In the genomic region with DNA sequence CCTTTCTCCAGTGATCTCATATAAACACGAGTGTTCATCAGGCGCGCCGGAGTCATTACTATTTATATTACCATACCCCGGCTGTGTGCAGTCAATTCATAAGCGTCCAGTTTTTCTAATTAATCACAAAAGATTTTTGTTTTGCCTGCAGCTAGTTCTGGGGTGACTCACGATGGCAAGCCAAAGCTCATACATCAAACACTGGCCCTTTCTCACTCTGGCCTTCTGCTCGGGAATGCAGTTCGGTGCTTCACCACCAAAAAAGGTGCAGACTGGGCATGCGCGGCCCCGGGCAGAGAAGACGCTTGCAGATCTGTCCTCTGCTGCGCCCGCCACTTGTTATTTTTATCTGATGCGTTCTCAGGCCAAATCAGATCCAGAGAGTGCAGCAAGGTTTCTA, we compare ENCODE assay signal across 8 mouse cellular contexts.
DNase-seq lines count a peak whose midpoint lies in the region; ATAC-seq and TF ChIP-seq lines count a peak whose summit lies in the region.

No protein-coding gene starts in this region.

- H3K9me3 ChIP-seq in heart, embryonic 13.5 days, result no peaks in the 10 kb centered on the region
- no peaks in the 10 kb centered on the region for H3K9me3 ChIP-seq in limb, embryonic 15.5 days

- H3K4me1 ChIP-seq in heart, embryonic 13.5 days, result peaks cover 18% of the 10 kb centered on the region
- no peaks in the 10 kb centered on the region for H3K4me1 ChIP-seq in limb, embryonic 15.5 days

- H3K9ac ChIP-seq in heart, embryonic 13.5 days, result peak overlapping the region; percentile 58; the same call in 1 of the 2 replicates
- H3K9ac ChIP-seq in limb, embryonic 15.5 days, result no peak overlapping the region

- ATAC-seq in heart, embryonic 13.5 days (ENCODE audit: extremely low read depth, insufficient number of reproducible peaks, low FRiP score, low TSS enrichment), result no peak
- ATAC-seq in limb, embryonic 15.5 days (ENCODE audit: insufficient number of reproducible peaks, low FRiP score, low TSS enrichment, low read depth), result no peak

- no peaks in the 10 kb centered on the region for H3K27me3 ChIP-seq in heart, embryonic 13.5 days (replicated peaks)
- H3K27me3 ChIP-seq in limb, embryonic 15.5 days, result peaks cover 11% of the 10 kb centered on the region

- H3K4me2 ChIP-seq in heart, embryonic 13.5 days, result peak overlapping the region; percentile 63
- 0 out of 2 replicates have a peak overlapping the region, but pooled peaks have one; percentile 12 for H3K4me2 ChIP-seq in limb, embryonic 15.5 days

- no peaks in the 10 kb centered on the region for H3K36me3 ChIP-seq in heart, embryonic 13.5 days
- H3K36me3 ChIP-seq in limb, embryonic 15.5 days, result no peaks in the 10 kb centered on the region

- intact Hi-C loops in gastrocnemius, adult 2 months (cut with DNase I), result no loop called here

- no peak overlapping the region for H3K4me3 ChIP-seq in gastrocnemius, adult 2 months
- H3K4me3 ChIP-seq in heart, embryonic 13.5 days, result peak overlapping the region; percentile 32
- no peak overlapping the region for H3K4me3 ChIP-seq in limb, embryonic 15.5 days

- 0 out of 2 replicates have a peak, but pooled peaks have one; percentile 5 for TF ChIP-seq CTCF in gastrocnemius, adult 2 months (IDR thresholded peaks at IDR 0.05)

- no peak overlapping the region for H3K27ac ChIP-seq in gastrocnemius, adult 2 months
- no peak overlapping the region for H3K27ac ChIP-seq in heart, embryonic 13.5 days (replicated peaks)
- H3K27ac ChIP-seq in limb, embryonic 15.5 days, result no peak overlapping the region

- DNase-seq in gastrocnemius, adult 2 months, result peak; percentile 44
- no peak for DNase-seq in gastrocnemius, adult 18-20 months (ENCODE audit: low spot score)
- peak; percentile 75 for DNase-seq in embryo, embryonic 11 days
- DNase-seq in kidney, postnatal 14 days, result peak; percentile 56
- DNase-seq in retina, postnatal 1 day, result peak; percentile 85
- no peak for DNase-seq in T-cell, adult 2 months (ENCODE audit: low spot score)

- WGBS in heart, embryonic 13.5 days, result 47% methylated on average over 16 of the region's 16 CpGs
- WGBS in limb, embryonic 15.5 days, result 42% methylated on average over 16 of the region's 16 CpGs

Comparison
In these comparisons a context has a peak if more than half of its experiments do, and no peak if none do; other contexts are left out.
1. DNase-seq: peak in gastrocnemius, adult 2 months (single experiment), embryo, embryonic 11 days (single experiment), kidney, postnatal 14 days (single experiment) and retina, postnatal 1 day (single experiment); none in gastrocnemius, adult 18-20 months (single experiment) and T-cell, adult 2 months (single experiment).